Mouse (Mus musculus): ENCODE data around the gene Zfp511.
A peak's percentile ranks its signal among the peaks of the same experiment; 100 is the strongest.

The Zfp511 gene

DNA sequence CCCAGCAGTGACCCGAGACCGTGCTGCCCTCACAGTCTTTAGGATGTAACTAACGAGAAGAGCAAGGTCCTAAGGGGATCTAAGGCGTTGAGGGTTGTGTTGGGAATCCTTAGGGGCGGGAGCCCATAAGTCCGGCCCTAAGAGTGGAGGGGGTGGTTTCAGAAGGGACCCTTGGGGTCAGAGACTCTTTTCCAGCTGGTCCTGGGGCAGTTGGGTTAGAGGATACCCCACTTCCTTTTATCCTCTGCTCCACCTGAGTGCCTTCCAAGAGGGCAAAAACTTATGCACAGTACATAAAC lies 25.6 kb downstream of the Zfp511 start:
- DNase-seq (ENCODE audit: low read depth, low spot score): no peak
- Histone ChIP-seq H3K27me3 (ENCODE audit: control insufficient read depth, insufficient read depth, low read length, poor library complexity, severe bottlenecking) (peaks cover 4% of the 10 kb centered on the region), H3K36me3 (ENCODE audit: control insufficient read depth, insufficient read depth, low read length, poor library complexity, severe bottlenecking) (no peaks in the 10 kb centered on the region)

DNA sequence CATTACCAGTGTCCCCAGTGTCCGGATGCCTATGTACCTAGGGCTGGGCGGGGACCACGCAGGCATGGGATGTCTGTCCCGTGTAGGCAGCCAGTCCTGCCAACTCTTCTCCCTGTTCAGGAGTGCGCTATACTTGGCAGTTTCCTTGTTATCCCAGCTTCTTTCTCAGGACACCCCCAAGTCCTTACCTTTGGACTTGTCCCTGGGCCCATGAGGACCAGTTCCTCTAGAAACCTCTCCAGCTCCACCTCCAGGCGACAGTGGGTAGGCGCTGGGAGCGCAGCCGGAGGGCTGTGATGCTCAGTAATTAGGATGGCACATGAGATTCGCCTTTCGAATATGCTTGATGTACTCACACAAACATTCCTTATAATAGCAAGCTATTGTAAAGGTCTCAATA lies 26.1 kb downstream of the Zfp511 start:
- no peaks in the 10 kb centered on the region for H3K36me3 ChIP-seq (ENCODE audit: control insufficient read depth, insufficient read depth, low read length, poor library complexity, severe bottlenecking)
- H3K27me3 ChIP-seq (ENCODE audit: control insufficient read depth, insufficient read depth, low read length, poor library complexity, severe bottlenecking): peaks cover 4% of the 10 kb centered on the region
- DNase-seq (ENCODE audit: low read depth, low spot score): peak; percentile 15

DNA sequence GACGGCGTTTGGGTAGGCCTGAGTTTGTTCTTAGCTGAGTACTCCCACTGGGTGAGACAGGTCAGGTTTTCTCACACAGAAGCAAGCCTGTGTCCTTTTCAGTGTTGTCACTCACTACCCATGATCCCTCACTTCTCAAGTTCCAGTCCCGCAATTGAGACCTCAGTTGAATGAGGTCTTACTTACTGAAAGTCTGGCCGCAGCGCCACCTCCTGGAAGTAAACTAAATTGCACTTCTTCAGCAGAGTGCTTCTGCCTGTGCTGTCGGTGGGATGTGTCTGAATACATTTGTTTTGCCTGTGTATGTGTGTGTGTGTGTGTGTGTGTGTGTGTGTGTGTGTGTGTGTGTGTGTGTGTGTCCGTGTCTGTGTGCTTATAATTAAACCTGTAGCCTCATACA lies 26.9 kb downstream of the Zfp511 start:
- Histone ChIP-seq H3K36me3 (ENCODE audit: control insufficient read depth, insufficient read depth, low read length, poor library complexity, severe bottlenecking) (no peaks in the 10 kb centered on the region), H3K27me3 (ENCODE audit: control insufficient read depth, insufficient read depth, low read length, poor library complexity, severe bottlenecking) (peaks cover 2% of the 10 kb centered on the region; the same call in 1 of the 2 replicates)
- DNase-seq (ENCODE audit: low read depth, low spot score): peak; percentile 80

DNA sequence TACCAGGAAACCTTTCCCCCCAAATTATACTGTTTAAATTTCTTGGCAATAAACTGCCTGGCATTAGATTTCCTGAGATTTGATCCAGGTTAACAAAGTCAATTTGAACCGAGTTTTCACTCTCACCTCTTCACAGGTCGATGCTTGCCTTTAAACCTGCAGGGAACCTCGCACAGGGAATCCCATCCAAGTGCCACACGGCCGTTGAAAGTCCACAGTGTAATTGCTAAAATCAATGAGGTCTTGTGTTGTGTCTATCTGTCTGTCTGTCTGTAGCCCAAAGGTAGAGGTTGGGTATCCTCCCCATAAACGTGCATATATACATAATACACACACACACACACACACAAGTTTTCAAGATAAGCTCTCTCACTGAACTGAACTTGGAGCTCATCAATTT lies 31.2 kb downstream of the Zfp511 start:
- H3K36me3 ChIP-seq (ENCODE audit: control insufficient read depth, insufficient read depth, low read length, poor library complexity, severe bottlenecking): no peaks in the 10 kb centered on the region
- DNase-seq (ENCODE audit: low read depth, low spot score): no peak

DNA sequence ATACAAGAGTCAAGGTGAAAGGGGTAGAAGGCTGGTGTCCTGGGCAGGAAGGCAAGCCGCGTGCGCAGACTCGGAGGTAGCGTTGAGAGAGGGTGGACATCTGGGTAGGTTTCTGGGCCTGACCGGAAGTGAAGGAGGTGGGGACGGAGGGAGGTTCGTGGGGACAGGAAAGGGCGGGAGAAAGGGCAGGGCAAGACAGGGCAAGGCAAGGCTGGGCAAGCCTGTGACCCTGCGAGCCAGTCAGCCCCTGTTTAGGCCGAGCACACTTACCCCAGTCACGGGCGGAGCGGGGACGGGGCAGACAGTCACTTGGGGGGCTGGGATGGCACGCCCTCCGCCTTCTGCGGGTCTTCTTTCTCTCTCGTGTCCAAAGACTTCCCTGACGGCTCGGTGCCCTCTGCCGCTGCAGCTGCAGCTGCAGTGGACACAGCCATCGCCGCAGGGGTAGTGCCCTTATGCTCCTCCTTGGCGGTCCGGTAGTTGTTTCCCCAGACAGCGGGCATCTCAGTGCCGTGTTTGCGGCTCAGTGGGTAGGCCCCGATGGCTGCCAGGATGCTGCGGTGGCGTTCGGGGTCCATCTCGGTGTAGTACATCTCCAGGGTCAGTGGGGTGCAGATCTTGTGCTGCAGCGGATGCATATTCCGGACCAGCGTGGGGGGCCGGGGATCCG lies 34.0 kb downstream of the Zfp511 start:
- Histone ChIP-seq H3K36me3 (ENCODE audit: control insufficient read depth, insufficient read depth, low read length, poor library complexity, severe bottlenecking) (no peaks in the 10 kb centered on the region), H3K27me3 (ENCODE audit: control insufficient read depth, insufficient read depth, low read length, poor library complexity, severe bottlenecking) (no peaks in the 10 kb centered on the region; the same call in 1 of the 2 replicates)
- no peak for DNase-seq (ENCODE audit: low read depth, low spot score)

More for the DNA sequence above, 31.2 kb downstream of the Zfp511 start:
- no peaks in the 10 kb centered on the region; the same call in 1 of the 2 replicates for H3K27me3 ChIP-seq (ENCODE audit: control insufficient read depth, insufficient read depth, low read length, poor library complexity, severe bottlenecking)

DNA sequence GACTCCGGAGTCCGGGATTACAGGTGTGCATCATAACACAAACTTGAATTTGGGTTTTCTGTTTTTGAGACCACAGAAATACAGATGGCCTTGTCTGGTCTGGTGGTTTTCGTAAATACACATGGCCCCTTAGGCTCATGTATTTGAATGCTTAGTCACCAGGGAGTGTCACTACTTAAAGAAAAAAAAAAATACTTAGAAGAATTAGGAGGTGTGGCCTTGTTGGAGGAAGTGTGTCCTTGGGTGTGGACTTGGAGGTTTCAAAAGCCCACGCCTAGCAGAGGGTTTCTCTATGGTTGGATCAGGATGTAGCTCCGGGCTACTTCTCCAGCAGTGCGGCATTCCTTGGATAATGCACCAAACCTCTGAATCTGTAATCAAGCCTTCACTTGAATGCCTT lies 41.5 kb downstream of the Zfp511 start:
- no peaks in the 10 kb centered on the region for H3K36me3 ChIP-seq (ENCODE audit: control insufficient read depth, insufficient read depth, low read length, poor library complexity, severe bottlenecking)
- no peaks in the 10 kb centered on the region for H3K27me3 ChIP-seq (ENCODE audit: control insufficient read depth, insufficient read depth, low read length, poor library complexity, severe bottlenecking)
- DNase-seq (ENCODE audit: low read depth, low spot score): no peak

DNA sequence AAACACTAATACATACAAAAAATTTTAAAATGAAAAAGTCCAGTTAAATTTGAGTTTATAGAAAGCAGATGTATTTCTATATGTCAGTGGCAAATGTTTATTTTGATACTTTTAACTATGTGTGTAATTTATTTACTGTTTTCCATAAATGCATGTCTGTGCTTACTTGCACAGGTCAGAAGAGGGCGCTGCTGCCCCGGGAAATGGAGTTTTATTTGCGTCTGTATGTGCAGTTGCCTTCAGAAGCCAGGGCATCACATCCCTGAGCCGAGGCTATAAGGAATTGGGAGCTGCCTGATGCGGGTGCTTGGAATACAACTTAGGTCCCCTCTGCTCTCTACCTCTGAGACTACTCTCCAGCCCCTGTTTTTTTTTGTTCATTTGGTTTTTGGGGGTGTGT lies 42.5 kb downstream of the Zfp511 start:
- Histone ChIP-seq H3K27me3 (ENCODE audit: control insufficient read depth, insufficient read depth, low read length, poor library complexity, severe bottlenecking) (no peaks in the 10 kb centered on the region), H3K36me3 (ENCODE audit: control insufficient read depth, insufficient read depth, low read length, poor library complexity, severe bottlenecking) (no peaks in the 10 kb centered on the region)
- DNase-seq (ENCODE audit: low read depth, low spot score): peak; percentile 78

DNA sequence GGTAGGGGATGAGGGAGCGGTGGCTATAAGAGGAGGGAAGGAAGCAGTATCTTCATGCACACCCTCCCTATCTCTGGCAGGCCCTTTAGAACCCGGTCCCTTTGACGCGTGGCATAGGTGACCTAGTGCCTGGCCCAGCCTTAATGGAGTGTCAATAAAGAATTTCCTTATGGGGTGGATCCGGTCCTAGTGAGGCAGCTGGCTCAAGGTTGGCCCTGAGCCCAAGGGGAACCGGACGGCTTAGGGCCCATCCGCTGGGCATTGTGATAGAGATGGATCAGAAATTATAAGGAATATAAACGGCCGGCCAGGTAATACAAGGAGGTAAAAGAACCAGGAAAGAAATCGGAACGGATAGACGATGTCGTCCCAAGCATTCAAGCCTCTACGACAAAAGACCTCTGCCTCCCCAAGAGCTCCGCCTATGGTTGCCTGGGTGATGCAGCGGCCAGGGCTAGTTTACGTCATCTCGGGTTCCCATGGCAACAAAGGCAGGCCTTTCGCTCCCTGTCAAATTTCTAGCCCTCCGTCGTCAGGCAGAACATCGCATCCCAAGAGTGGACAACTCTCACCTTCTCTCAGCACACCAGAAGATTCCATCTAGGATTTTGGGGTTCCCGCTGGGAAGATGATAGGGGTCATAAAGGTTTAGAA lies 44.4 kb downstream of the Zfp511 start:
- H3K36me3 ChIP-seq (ENCODE audit: control insufficient read depth, insufficient read depth, low read length, poor library complexity, severe bottlenecking): no peaks in the 10 kb centered on the region
- no peaks in the 10 kb centered on the region for H3K27me3 ChIP-seq (ENCODE audit: control insufficient read depth, insufficient read depth, low read length, poor library complexity, severe bottlenecking)
- DNase-seq (ENCODE audit: low read depth, low spot score): peak; percentile 46

DNA sequence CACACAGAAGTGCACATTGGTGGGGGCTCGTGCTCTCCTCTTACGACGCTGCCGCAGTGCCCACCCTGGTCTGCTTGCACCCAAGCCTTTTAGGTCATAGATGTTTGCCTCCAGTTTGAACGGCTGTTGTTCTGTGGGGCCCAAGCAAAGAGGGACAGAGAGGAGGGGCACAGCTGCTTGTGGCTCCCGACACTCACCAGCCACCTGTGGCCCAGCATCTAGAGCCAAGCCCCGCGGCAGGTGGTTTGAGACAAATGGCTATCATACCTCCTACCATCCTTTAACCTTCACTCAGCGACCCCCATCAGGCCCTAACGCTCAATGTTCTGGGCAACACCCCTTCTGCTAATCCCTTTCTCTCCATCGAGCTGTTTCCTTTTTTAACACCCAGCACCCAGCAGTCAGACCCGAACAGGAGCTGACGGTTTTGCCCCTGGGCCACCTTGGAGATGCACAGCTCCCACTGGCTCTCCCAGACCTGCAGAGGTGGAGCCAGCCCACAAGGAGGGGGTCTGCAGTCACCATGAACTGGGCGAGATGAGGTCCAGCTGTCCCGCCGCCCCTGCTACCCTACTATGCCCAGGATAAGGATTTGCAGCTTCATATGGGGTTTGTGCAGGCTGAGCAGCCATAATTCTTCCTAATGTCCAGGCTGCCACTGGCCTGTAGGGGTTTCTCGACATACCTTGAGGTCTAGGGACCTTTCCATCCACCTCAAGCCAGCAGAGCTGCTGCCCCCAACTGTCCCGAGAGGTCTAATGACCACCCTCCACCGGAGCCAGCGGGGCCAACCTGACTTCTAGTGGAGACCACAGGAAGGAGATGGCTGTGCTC lies 45.4 kb downstream of the Zfp511 start:
- no peak for DNase-seq (ENCODE audit: low read depth, low spot score)
- H3K36me3 ChIP-seq (ENCODE audit: control insufficient read depth, insufficient read depth, low read length, poor library complexity, severe bottlenecking): no peaks in the 10 kb centered on the region

DNA sequence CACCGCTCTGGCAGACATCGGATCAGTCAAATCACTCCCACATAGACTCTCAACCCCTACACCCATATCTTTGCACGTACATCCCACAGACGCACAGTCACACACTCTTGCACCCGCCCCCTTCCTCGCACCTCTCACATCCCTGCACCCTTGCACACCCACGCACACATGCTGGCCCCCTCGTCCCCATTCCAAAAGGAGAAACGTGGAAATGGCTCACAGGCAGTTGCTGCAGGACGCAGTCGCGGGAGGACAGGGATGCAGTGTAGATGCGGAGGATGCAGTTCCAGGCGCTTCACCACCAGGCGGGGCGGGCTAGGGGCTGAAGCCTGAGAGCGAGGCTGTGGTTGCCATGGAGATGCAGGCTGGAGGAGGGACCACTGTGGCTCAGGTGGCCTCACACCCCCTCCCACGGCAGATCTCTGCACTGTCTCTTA lies 46.1 kb downstream of the Zfp511 start, which contains the start of gene Caly:
Caly (minus strand) TSS at position 307 of the 437 bp plus-strand sequence.
- peak; percentile 20 for DNase-seq (ENCODE audit: low read depth, low spot score)
- no peaks in the 10 kb centered on the region for H3K27me3 ChIP-seq (ENCODE audit: control insufficient read depth, insufficient read depth, low read length, poor library complexity, severe bottlenecking)
- no peaks in the 10 kb centered on the region for H3K36me3 ChIP-seq (ENCODE audit: control insufficient read depth, insufficient read depth, low read length, poor library complexity, severe bottlenecking)

More for the DNA sequence above, 45.4 kb downstream of the Zfp511 start:
- H3K27me3 ChIP-seq (ENCODE audit: control insufficient read depth, insufficient read depth, low read length, poor library complexity, severe bottlenecking): no peaks in the 10 kb centered on the region

Measured in splenic B cell, adult 2 months (primary cell).